Mouse (Mus musculus) E14TG2a.4 (cell line): ENCODE results near the gene Rnd3.

Experiments
- H3K27me3 ChIP-seq: 2 replicates; pipeline ENCODE4 v1.6.1; 2014; ENCODE audit warnings: low read length, control low read depth; ENCODE audit not compliant: insufficient read depth
- H3K36me3 ChIP-seq: 2 replicates; pipeline ENCODE4 v1.6.1; 2014; ENCODE audit warnings: low read length, control low read depth; ENCODE audit not compliant: insufficient read depth
- H3K4me1 ChIP-seq: replicated peaks from 2 replicates; pipeline ENCODE4 v1.6.1; 2014; ENCODE audit warnings: low read depth, low read length, control low read depth
- H3K4me3 ChIP-seq: replicated peaks from 2 replicates; pipeline ENCODE4 v1.5.1; 2014; ENCODE audit warnings: mild to moderate bottlenecking, low read length
- H3K9me3 ChIP-seq: 2 replicates; pipeline ENCODE4 v1.6.1; 2014; ENCODE audit warnings: low read length, control low read depth
- CTCF ChIP-seq: conservative IDR thresholded peaks from 2 replicates; pipeline ENCODE4 v1.5.1; 2014; ENCODE audit warnings: low read length
- NANOG ChIP-seq: IDR thresholded peaks from 2 replicates; pipeline ENCODE4 v1.6.1; 2014; ENCODE audit warnings: borderline replicate concordance, low read length, mixed read lengths
- POU5F1 ChIP-seq: IDR thresholded peaks from 2 replicates; pipeline ENCODE4 v1.6.1; 2014; ENCODE audit warnings: low read length, borderline replicate concordance

Rnd3 gene

GRCm38 (mm10) chr2:51148454-51148853 is 457 bp downstream of the Rnd3 start:
- Histone ChIP-seq H3K4me3 (peak overlapping the region; percentile 85), H3K9me3 (no peaks in the 10 kb centered on the region), H3K36me3 (no peaks in the 10 kb centered on the region), H3K27me3 (peaks cover 13% of the 10 kb centered on the region), H3K4me1 (peaks cover 42% of the 10 kb centered on the region)
- TF ChIP-seq CTCF: no peak
- no peak for TF ChIP-seq POU5F1
- TF ChIP-seq NANOG: no peak

DNA sequence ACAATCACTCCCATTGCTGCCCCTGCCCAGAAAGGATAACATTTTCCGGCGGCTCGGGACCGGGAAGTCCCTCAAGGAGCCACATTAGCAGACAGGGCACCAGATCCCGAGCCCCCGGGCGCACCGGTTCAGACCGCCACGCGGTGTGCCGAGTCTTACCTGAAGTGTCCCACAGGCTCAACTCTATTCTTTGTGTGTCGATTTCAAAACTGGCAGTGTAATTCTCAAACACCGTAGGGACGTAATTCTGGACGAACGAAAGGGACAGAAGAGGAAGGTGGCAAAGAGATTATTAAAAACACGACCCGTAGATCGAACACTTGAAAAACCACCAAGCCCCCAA is 875 bp downstream of the Rnd3 start:
- TF ChIP-seq POU5F1 (no peak), NANOG (no peak), CTCF (no peak)
- Histone ChIP-seq H3K27me3 (peaks cover 13% of the 10 kb centered on the region), H3K4me3 (peak overlapping the region; percentile 85), H3K4me1 (peaks cover 46% of the 10 kb centered on the region), H3K9me3 (no peaks in the 10 kb centered on the region), H3K36me3 (no peaks in the 10 kb centered on the region)

DNA sequence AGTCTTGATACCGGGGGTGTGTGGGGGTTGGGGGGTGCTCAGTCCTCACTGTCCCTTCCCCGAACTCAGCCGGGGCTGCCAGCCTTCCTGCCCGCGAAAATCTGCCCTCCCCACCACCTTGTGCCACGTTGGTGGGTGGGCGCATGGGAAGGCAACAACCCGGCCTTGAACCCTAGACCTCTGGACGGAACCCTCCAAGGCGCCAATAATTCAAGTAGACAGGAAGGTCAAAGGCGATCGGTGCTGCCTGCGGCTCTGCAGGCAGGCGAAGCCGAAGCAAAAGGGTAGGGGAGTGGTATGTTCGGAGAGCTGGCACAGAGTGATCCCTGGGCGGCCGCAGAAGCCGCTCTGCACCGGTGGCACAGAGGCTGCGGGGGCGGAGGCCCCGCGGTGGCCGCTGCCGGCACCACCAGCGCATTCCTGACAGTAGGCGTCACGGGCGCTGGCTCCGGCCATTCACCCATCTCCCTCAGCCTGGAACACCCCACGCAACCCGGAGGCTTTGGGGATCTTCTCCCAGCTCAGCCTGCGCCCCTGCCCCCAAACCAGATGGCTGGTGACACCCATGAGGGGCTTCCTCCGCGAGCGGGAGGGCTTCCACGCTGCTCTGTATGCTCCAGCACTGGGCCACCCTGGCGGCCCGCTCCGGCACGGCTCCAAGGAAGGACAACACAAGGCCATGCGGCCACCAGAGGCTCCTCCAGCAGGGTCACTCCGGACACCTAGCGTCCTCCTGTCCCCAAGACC is 1.4 kb downstream of the Rnd3 start:
- H3K4me3 ChIP-seq: peak overlapping the region; percentile 85
- no peaks in the 10 kb centered on the region for H3K9me3 ChIP-seq
- H3K27me3 ChIP-seq: peaks cover 13% of the 10 kb centered on the region
- H3K4me1 ChIP-seq: peaks cover 52% of the 10 kb centered on the region
- no peaks in the 10 kb centered on the region for H3K36me3 ChIP-seq
- TF ChIP-seq NANOG: peak; percentile 13; the same call in 1 of the 2 replicates
- no peak for TF ChIP-seq CTCF

DNA sequence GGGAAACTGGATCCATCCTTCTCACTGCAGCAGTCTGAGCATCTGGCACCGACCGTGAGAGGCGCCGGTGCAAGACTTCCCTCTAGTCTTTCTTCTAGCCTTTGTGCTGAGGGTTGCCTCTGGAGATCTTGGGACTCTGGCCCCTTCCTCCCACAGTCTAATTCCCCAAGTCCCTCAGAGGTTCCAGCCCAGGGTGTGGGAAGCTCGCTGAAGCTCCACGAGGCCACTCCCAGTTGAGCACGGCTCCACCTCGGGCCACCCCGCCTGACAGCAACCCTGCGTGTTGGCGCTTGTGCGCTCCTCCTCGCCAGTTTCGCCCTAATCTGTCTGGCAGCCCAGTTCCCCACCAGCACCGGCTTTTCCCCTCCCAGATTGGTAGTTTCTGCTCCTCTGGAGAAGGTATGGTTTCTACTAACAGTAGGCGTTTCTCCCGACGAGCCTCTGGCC is 2.0 kb downstream of the Rnd3 start:
- peak overlapping the region; percentile 85 for H3K4me3 ChIP-seq
- TF ChIP-seq POU5F1 (no peak), NANOG (no peak), CTCF (no peak)
- no peaks in the 10 kb centered on the region for H3K36me3 ChIP-seq
- peaks cover 57% of the 10 kb centered on the region for H3K4me1 ChIP-seq
- H3K27me3 ChIP-seq: peaks cover 13% of the 10 kb centered on the region
- H3K9me3 ChIP-seq: no peaks in the 10 kb centered on the region

DNA sequence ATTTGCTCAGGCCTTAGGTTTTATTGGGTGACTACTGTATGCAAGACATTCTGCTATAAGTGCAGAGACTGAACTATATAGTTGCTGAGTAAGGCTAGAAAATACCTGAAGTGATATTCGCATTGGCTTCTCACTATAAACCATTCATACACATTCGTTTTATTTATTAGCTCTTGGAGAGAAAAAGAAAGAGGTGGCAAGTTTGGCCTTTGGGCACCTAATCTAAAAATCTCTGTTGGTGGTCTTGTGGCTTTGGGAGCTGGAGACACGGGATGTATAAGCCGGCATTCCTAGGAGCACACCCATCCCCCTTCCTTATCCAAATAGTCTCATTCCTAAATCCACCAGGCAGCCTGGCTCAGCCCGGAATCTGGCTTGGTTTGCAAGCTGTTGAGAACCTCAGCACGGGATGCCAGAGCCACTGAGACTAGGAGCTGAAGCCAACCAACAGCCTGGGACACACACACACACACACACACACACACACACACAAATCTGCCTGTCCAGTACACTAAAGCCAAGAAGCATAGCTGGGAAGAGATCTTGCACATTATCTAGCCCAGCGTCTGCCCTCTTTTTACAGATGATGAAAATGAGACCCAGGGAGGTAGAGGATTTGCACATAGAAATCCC is 3.0 kb downstream of the Rnd3 start:
- TF ChIP-seq POU5F1: no peak
- no peak for TF ChIP-seq NANOG
- TF ChIP-seq CTCF: no peak
- no peak overlapping the region; the same call in 1 of the 2 replicates for H3K4me3 ChIP-seq
- H3K27me3 ChIP-seq: peaks cover 13% of the 10 kb centered on the region
- H3K9me3 ChIP-seq: no peaks in the 10 kb centered on the region
- H3K4me1 ChIP-seq: peaks cover 66% of the 10 kb centered on the region
- H3K36me3 ChIP-seq: no peaks in the 10 kb centered on the region

DNA sequence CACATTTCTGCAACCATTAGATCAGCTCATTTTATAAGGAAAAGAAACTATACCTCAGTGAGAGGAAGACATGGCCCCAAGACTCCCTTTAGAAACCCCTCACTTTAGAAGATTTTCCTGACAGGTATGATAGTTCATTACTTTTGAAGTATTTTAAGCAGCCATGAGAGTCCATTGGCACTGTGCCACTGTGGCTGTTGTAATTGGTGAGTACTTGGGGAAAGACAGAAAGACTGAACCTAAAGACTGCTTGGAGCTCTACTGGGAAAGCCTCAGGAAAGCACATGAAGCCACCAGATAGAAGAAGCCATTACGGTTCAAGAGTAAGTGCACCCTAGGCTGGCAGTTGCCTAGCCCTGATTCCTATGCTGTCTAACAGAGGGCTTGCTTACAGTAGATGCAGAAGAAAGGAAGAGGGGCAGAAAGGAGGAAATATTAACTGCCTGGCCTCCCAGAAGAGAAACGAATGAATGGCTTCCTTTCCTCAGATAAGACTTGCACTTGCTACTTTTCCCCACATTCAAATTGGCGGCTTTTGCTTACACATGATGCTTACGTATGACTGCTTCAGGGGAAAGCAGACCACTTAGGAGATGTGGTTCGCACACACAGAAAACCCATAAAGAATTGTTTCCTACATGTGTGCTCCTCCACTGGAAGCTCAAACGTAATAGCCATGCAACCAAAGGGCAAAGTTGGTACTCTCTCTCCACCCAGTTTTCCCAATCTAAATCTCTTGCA is 4.4 kb downstream of the Rnd3 start:
- peaks cover 13% of the 10 kb centered on the region for H3K27me3 ChIP-seq
- no peak for TF ChIP-seq CTCF
- no peak for TF ChIP-seq NANOG
- TF ChIP-seq POU5F1: no peak
- H3K9me3 ChIP-seq: no peaks in the 10 kb centered on the region
- H3K4me1 ChIP-seq: peaks cover 74% of the 10 kb centered on the region
- no peak overlapping the region for H3K4me3 ChIP-seq
- H3K36me3 ChIP-seq: no peaks in the 10 kb centered on the region

DNA sequence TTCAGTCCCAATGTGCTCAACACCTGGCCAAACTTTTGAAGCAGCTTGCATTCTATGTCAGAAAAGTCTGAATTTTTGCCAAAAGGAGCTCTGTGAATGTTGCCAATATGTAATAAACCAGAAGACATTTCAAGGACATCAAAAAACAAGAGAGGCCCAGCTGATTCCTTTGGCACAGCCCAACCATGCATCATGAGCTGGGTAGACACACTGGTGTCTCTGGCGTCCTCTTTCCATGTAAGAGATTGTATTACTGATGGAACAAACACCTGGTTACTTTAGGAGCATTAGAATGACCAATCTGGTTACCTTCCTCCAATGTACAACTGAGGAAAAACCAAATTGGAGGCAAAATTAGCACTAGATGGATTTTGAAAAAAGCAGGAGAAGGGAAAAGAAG is 6.5 kb downstream of the Rnd3 start:
- H3K36me3 ChIP-seq: peaks cover 2% of the 10 kb centered on the region; the same call in 1 of the 2 replicates
- peaks cover 3% of the 10 kb centered on the region; the same call in 1 of the 2 replicates for H3K27me3 ChIP-seq
- TF ChIP-seq CTCF: no peak
- TF ChIP-seq NANOG: no peak
- no peak for TF ChIP-seq POU5F1
- H3K4me1 ChIP-seq: peaks cover 87% of the 10 kb centered on the region
- no peaks in the 10 kb centered on the region for H3K9me3 ChIP-seq
- H3K4me3 ChIP-seq: no peak overlapping the region

- H3K27me3 ChIP-seq: no peaks in the 10 kb centered on the region
- no peak overlapping the region; the same call in 1 of the 2 replicates for H3K4me3 ChIP-seq
- H3K9me3 ChIP-seq: no peaks in the 10 kb centered on the region
- TF ChIP-seq CTCF: no peak
- TF ChIP-seq POU5F1: no peak
- TF ChIP-seq NANOG: no peak
- peaks cover 84% of the 10 kb centered on the region for H3K4me1 ChIP-seq
- peaks cover 12% of the 10 kb centered on the region for H3K36me3 ChIP-seq
These were observed 7.6 kb downstream of the Rnd3 start for GRCm38 (mm10) chr2:51141345-51141744.
